Mouse (Mus musculus) gastrocnemius, postnatal 36 days (tissue): ENCODE results near the gene Fam84b. TPM values are rescaled to one million over a fixed set of nuclear protein-coding genes. Genes with fewer than 3 reads are reported as not detected.
"Not testable (repeated sequence)": the region's sequence is repeated elsewhere in the genome, so short reads cannot be mapped to it uniquely, and the experiment has no call there.

ENCODE experiments used
- DNase-seq, 2 experiments: peaks; one replicate each; pipeline ENCODE4 v3.0.0; 2022
- intact Hi-C: fragments of 180-260 bp; cut with DNase I; formaldehyde crosslinking; loops from one replicate; pipeline ENCODE4 v1.15.1; 2025
- long read RNA-seq, 2 experiments: library from polyadenylated mRNA; stranded (forward); transcript quantifications; one replicate each; pipeline ENCODE4 v2.0.0; 2021
- total RNA-seq, 2 experiments: library from RNA; stranded (reverse); gene quantifications; 2 replicates each; pipeline ENCODE4 v1.2.3; 2021

The Fam84b gene
- 1 to 10 TPM; 2.2 to 2.5 TPM for total RNA-seq
- long read RNA-seq, experiment 1, full-length matches to known transcripts = 1 of 1 reads
- long read RNA-seq, experiment 1, partial matches to known transcripts = 0 of 1 reads
- long read RNA-seq, experiment 1, other reads (novel, unspliced or antisense) = 0 of 1 reads
- long read RNA-seq, experiment 2, full-length matches to known transcripts = 1 of 1 reads
- long read RNA-seq, experiment 2, partial matches to known transcripts = 0 of 1 reads
- long read RNA-seq, experiment 2, other reads (novel, unspliced or antisense) = 0 of 1 reads

GRCm38 (mm10) chr15:60853231-60853999 is at the start of gene Fam84b:
Gene Fam84b (minus strand): TSS chr15:60853778.
- DNase-seq = no peak
- intact Hi-C loops = no loop called here

- intact Hi-C loops = no loop called here
- DNase-seq = no peak
These were observed 44.8 kb upstream of the Fam84b start for GRCm38 (mm10) chr15:60898187-60898965.

GRCm38 (mm10) chr15:60896040-60896439 is 42.5 kb upstream of the Fam84b start:
- intact Hi-C loops = no loop called here

GRCm38 (mm10) chr15:60892976-60893463 is 39.4 kb upstream of the Fam84b start:
- DNase-seq = no peak
- intact Hi-C loops = loop anchor here (5.0 kb wide), 1 partner anchor 71 kb away; no protein-coding TSS in a partner anchor

More at GRCm38 (mm10) chr15:60896040-60896439, 42.5 kb upstream of the Fam84b start:
- DNase-seq = no peak

GRCm38 (mm10) chr15:60888724-60889123 is 35.1 kb upstream of the Fam84b start:
- intact Hi-C loops = no loop called here
- DNase-seq = no peak

GRCm38 (mm10) chr15:60875721-60876120 is 22.1 kb upstream of the Fam84b start:
- DNase-seq = no peak
- intact Hi-C loops = no loop called here

- no peak for DNase-seq
- intact Hi-C loops = no loop called here
These were observed 8.8 kb upstream of the Fam84b start for GRCm38 (mm10) chr15:60862417-60862816.

GRCm38 (mm10) chr15:60855112-60855511 is 1.5 kb upstream of the Fam84b start:
- intact Hi-C loops = no loop called here
- DNase-seq = no peak

GRCm38 (mm10) chr15:60854151-60854550 is 573 bp upstream of the Fam84b start:
- intact Hi-C loops = no loop called here
- DNase-seq = no peak

GRCm38 (mm10) chr15:60848630-60849029 is 4.9 kb downstream of the Fam84b start:
- intact Hi-C loops = no loop called here
- no peak for DNase-seq

- DNase-seq = no peak
- intact Hi-C loops = no loop called here
These were observed 7.3 kb downstream of the Fam84b start for GRCm38 (mm10) chr15:60846291-60846690.

GRCm38 (mm10) chr15:60845886-60846285 is 7.7 kb downstream of the Fam84b start:
- intact Hi-C loops = no loop called here
- no peak for DNase-seq

GRCm38 (mm10) chr15:60841785-60842184 is 11.8 kb downstream of the Fam84b start:
- intact Hi-C loops = no loop called here
- DNase-seq = no peak

- intact Hi-C loops, DNase-seq: not testable (repeated sequence)
These were observed 12.3 kb downstream of the Fam84b start for GRCm38 (mm10) chr15:60841312-60841711.

GRCm38 (mm10) chr15:60840296-60840670 is 13.3 kb downstream of the Fam84b start:
- intact Hi-C loops = no loop called here
- DNase-seq = no peak

GRCm38 (mm10) chr15:60839539-60840295 is 13.9 kb downstream of the Fam84b start:
- intact Hi-C loops = no loop called here
- no peak for DNase-seq

- no peak for DNase-seq
- intact Hi-C loops = no loop called here
These were observed 15.4 kb downstream of the Fam84b start for GRCm38 (mm10) chr15:60838135-60838534.

GRCm38 (mm10) chr15:60837719-60838118 is 15.9 kb downstream of the Fam84b start:
- no peak for DNase-seq
- intact Hi-C loops = no loop called here

GRCm38 (mm10) chr15:60836321-60836720 is 17.3 kb downstream of the Fam84b start:
- DNase-seq = no peak
- intact Hi-C loops = no loop called here
